Mouse (Mus musculus) MEL (cell line): Measurements from ENCODE around the gene Ngly1.

Experiments
- BHLHE40 ChIP-seq: IDR thresholded peaks from 2 replicates; pipeline ENCODE4 v1.6.1; 2012; ENCODE audit warnings: low read depth, mild to moderate bottlenecking, inconsistent platforms, low read length, improper control_type of control experiment, borderline replicate concordance
- CTCF ChIP-seq, 3 experiments: IDR thresholded peaks in 2 of 3; conservative IDR thresholded peaks in 1 of 3; 2 replicates each; pipeline ENCODE4 v1.5.1; 2011 to 2012; ENCODE audit warnings: low read length in 3 of 3, low read depth in 2 of 3, mild to moderate bottlenecking in 2 of 3, improper control_type of control experiment in 1 of 3, inconsistent platforms in 1 of 3, mixed read lengths in 1 of 3, moderate library complexity in 1 of 3; ENCODE audit not compliant: control insufficient read depth in 1 of 3, insufficient read depth in 1 of 3, poor library complexity in 1 of 3, severe bottlenecking in 1 of 3
- EP300 ChIP-seq, 2 experiments: IDR thresholded peaks; 2 replicates each; pipeline ENCODE4 v1.6.1; 2011; ENCODE audit warnings: improper control_type of control experiment in 2 of 2, low read length in 2 of 2, low read depth in 1 of 2, mild to moderate bottlenecking in 1 of 2
- GATA1 ChIP-seq: IDR thresholded peaks from 2 replicates; pipeline ENCODE4 v1.6.1; 2011; ENCODE audit warnings: low read depth, low read length, improper control_type of control experiment
- MAX ChIP-seq: IDR thresholded peaks from 2 replicates; pipeline ENCODE4 v1.6.1; 2011; ENCODE audit warnings: low read length, improper control_type of control experiment
- MYB ChIP-seq: IDR thresholded peaks from 2 replicates; pipeline ENCODE4 v1.6.1; 2011; ENCODE audit warnings: mild to moderate bottlenecking, low read depth, low read length, improper control_type of control experiment
- NRF1 ChIP-seq: IDR thresholded peaks from 2 replicates; pipeline ENCODE4 v1.6.1; 2014; ENCODE audit warnings: low read depth, mild to moderate bottlenecking, inconsistent platforms, low read length, improper control_type of control experiment, moderate library complexity; ENCODE audit not compliant: poor library complexity, insufficient read depth, severe bottlenecking
- POLR2A ChIP-seq, 2 experiments: IDR thresholded peaks; 2 replicates each; pipeline ENCODE4 v1.6.1; 2011 to 2012; ENCODE audit warnings: low read length in 2 of 2, mild to moderate bottlenecking in 2 of 2, control low read depth in 1 of 2, improper control_type of control experiment in 1 of 2, low read depth in 1 of 2, moderate library complexity in 1 of 2; ENCODE audit not compliant: control insufficient read depth in 1 of 2, insufficient read depth in 1 of 2, poor library complexity in 1 of 2
- TCF12 ChIP-seq: IDR thresholded peaks from 2 replicates; pipeline ENCODE4 v1.6.1; 2014; ENCODE audit warnings: low read depth, mild to moderate bottlenecking, inconsistent platforms, low read length, improper control_type of control experiment, moderate library complexity
- USF2 ChIP-seq, 2 experiments: IDR thresholded peaks; 2 replicates each; pipeline ENCODE4 v1.6.1; 2011 to 2012; ENCODE audit warnings: improper control_type of control experiment in 2 of 2, low read length in 2 of 2, borderline replicate concordance in 1 of 2, inconsistent platforms in 1 of 2, low read depth in 1 of 2, mild to moderate bottlenecking in 1 of 2; ENCODE audit not compliant: insufficient read depth in 1 of 2

- TF ChIP-seq MAX (no peak), TCF12 (no peak), BHLHE40 (no peak), CTCF (IDR thresholded peaks at IDR 0.05 in 2 of 3, conservative IDR thresholded peaks at IDR 0.05 in 1 of 3; ENCODE audit: control insufficient read depth in 1 of 3, insufficient read depth in 1 of 3, low read depth in 2 of 3, low read length in 3 of 3, poor library complexity in 1 of 3, severe bottlenecking in 1 of 3) (no peak), NRF1 (no peak), POLR2A (IDR thresholded peaks at IDR 0.05; ENCODE audit: control insufficient read depth in 1 of 2, insufficient read depth in 1 of 2, low read depth in 1 of 2, low read length in 2 of 2, poor library complexity in 1 of 2) (no peak), USF2 (IDR thresholded peaks at IDR 0.05; ENCODE audit: borderline replicate concordance in 1 of 2, insufficient read depth in 1 of 2, low read depth in 1 of 2, low read length in 2 of 2) (no peak), GATA1 (no peak), MYB (no peak), EP300 (IDR thresholded peaks at IDR 0.05; ENCODE audit: low read depth in 1 of 2, low read length in 2 of 2) (no peak)
Observed at GRCm38 (mm10) chr14:16283966-16284365, 34.9 kb downstream of the Ngly1 start.
